Mouse (Mus musculus): ENCODE measurements around the gene Kdm6b. TPM values are rescaled to one million over a fixed set of nuclear protein-coding genes. Genes with fewer than 3 reads are reported as not detected.
A peak's percentile ranks its signal among the peaks of the same experiment; 100 is the strongest.
"Not testable (repeated sequence)": the region's sequence is repeated elsewhere in the genome, so short reads cannot be mapped to it uniquely, and the experiment has no call there.

Gene Kdm6b
- polyA plus RNA-seq, 1 experiment from 2014 or later, result 56.6 TPM

GRCm38 (mm10) chr11:69394591-69395167, 18.8 kb downstream of the Kdm6b start:
- Histone ChIP-seq H3K4me3 (peak overlapping the region; percentile 76), H3K9ac (replicated peaks) (peak overlapping the region; percentile 67), H3K36me3 (peaks cover 11% of the 10 kb centered on the region), H3K27ac (replicated peaks) (peak overlapping the region; percentile 98), H3K4me2 (replicated peaks) (peak overlapping the region; percentile 65), H3K4me1 (peaks cover 30% of the 10 kb centered on the region)
- H3K9me3 ChIP-seq; H3K27me3 ChIP-seq; ATAC-seq (replicated peaks): not testable (repeated sequence)
- under 1% methylated on average over 31 of the region's 31 CpGs for WGBS

- H3K36me3 ChIP-seq, result peaks cover 4% of the 10 kb centered on the region; the same call in 1 of the 2 replicates
- H3K9me3 ChIP-seq, result no peaks in the 10 kb centered on the region
- WGBS, result 47% methylated on average over 10 of the region's 10 CpGs
- ATAC-seq (replicated peaks), result peak; percentile 30
- no peaks in the 10 kb centered on the region for H3K27me3 ChIP-seq
- no peak overlapping the region for H3K4me3 ChIP-seq
- no peak overlapping the region for H3K9ac ChIP-seq (replicated peaks)
- no peak overlapping the region for H3K4me2 ChIP-seq (replicated peaks)
- H3K4me1 ChIP-seq, result peaks cover 15% of the 10 kb centered on the region
- no peak overlapping the region for H3K27ac ChIP-seq (replicated peaks)
Observed at GRCm38 (mm10) chr11:69390400-69391034, 23.0 kb downstream of the Kdm6b start.

GRCm38 (mm10) chr11:69389531-69390399, 23.7 kb downstream of the Kdm6b start:
- Histone ChIP-seq H3K4me2 (replicated peaks) (no peak overlapping the region), H3K9me3 (no peaks in the 10 kb centered on the region), H3K4me1 (peaks cover 15% of the 10 kb centered on the region), H3K27ac (replicated peaks) (no peak overlapping the region), H3K36me3 (peaks cover 4% of the 10 kb centered on the region; the same call in 1 of the 2 replicates), H3K9ac (replicated peaks) (no peak overlapping the region), H3K27me3 (no peaks in the 10 kb centered on the region), H3K4me3 (no peak overlapping the region)
- no peak for ATAC-seq (replicated peaks)
- WGBS, result 57% methylated on average over 14 of the region's 14 CpGs

- Histone ChIP-seq H3K4me3 (no peak overlapping the region), H3K9ac (replicated peaks) (no peak overlapping the region), H3K9me3 (no peaks in the 10 kb centered on the region), H3K27ac (replicated peaks) (no peak overlapping the region), H3K27me3 (no peaks in the 10 kb centered on the region), H3K4me1 (peaks cover 9% of the 10 kb centered on the region), H3K36me3 (peaks cover 4% of the 10 kb centered on the region; the same call in 1 of the 2 replicates), H3K4me2 (replicated peaks) (no peak overlapping the region)
- ATAC-seq (replicated peaks), result no peak
- WGBS, result 96% methylated on average over 4 of the region's 4 CpGs
Observed at GRCm38 (mm10) chr11:69388680-69389079, 24.8 kb downstream of the Kdm6b start.

GRCm38 (mm10) chr11:69386758-69387157, 26.7 kb downstream of the Kdm6b start:
- H3K4me3 ChIP-seq, result no peak overlapping the region
- H3K4me1 ChIP-seq, result peaks cover 16% of the 10 kb centered on the region
- H3K9ac ChIP-seq (replicated peaks), result no peak overlapping the region
- WGBS, result 84% methylated on average over 7 of the region's 7 CpGs
- H3K27ac ChIP-seq (replicated peaks), result no peak overlapping the region
- H3K9me3 ChIP-seq, result no peaks in the 10 kb centered on the region
- no peak for ATAC-seq (replicated peaks)
- H3K36me3 ChIP-seq, result no peaks in the 10 kb centered on the region
- H3K27me3 ChIP-seq, result no peaks in the 10 kb centered on the region
- H3K4me2 ChIP-seq (replicated peaks), result no peak overlapping the region

- WGBS, result 84% methylated on average over 6 of the region's 6 CpGs
- Histone ChIP-seq H3K36me3 (no peaks in the 10 kb centered on the region), H3K9ac (replicated peaks) (no peak overlapping the region)
Observed at GRCm38 (mm10) chr11:69384979-69385378, 28.5 kb downstream of the Kdm6b start.

GRCm38 (mm10) chr11:69382478-69383105, 30.9 kb downstream of the Kdm6b start:
- H3K4me3 ChIP-seq, result no peak overlapping the region
- H3K36me3 ChIP-seq, result no peaks in the 10 kb centered on the region
- WGBS, result 63% methylated on average over 10 of the region's 10 CpGs
- H3K9ac ChIP-seq (replicated peaks), result no peak overlapping the region
- no peak overlapping the region for H3K4me2 ChIP-seq (replicated peaks)
- peak overlapping the region; percentile 6; the same call in 1 of the 2 replicates for H3K27ac ChIP-seq (replicated peaks)
- no peaks in the 10 kb centered on the region for H3K27me3 ChIP-seq
- peaks cover 6% of the 10 kb centered on the region; the same call in 1 of the 2 replicates for H3K4me1 ChIP-seq
- ATAC-seq (replicated peaks), result no peak
- no peaks in the 10 kb centered on the region for H3K9me3 ChIP-seq

More at GRCm38 (mm10) chr11:69384979-69385378, 28.5 kb downstream of the Kdm6b start:
- Histone ChIP-seq H3K27me3 (no peaks in the 10 kb centered on the region), H3K4me1 (peaks cover 12% of the 10 kb centered on the region), H3K4me2 (replicated peaks) (no peak overlapping the region), H3K9me3 (no peaks in the 10 kb centered on the region), H3K4me3 (no peak overlapping the region), H3K27ac (replicated peaks) (no peak overlapping the region)
- no peak for ATAC-seq (replicated peaks)

GRCm38 (mm10) chr11:69381356-69381755, 32.1 kb downstream of the Kdm6b start:
- peaks cover 6% of the 10 kb centered on the region; the same call in 1 of the 2 replicates for H3K4me1 ChIP-seq
- no peaks in the 10 kb centered on the region for H3K36me3 ChIP-seq
- WGBS, result 79% methylated on average over 6 of the region's 6 CpGs
- H3K9me3 ChIP-seq, result no peaks in the 10 kb centered on the region
- H3K4me2 ChIP-seq (replicated peaks), result no peak overlapping the region
- no peak for ATAC-seq (replicated peaks)
- H3K27me3 ChIP-seq, result no peaks in the 10 kb centered on the region
- H3K9ac ChIP-seq (replicated peaks), result no peak overlapping the region
- no peak overlapping the region for H3K4me3 ChIP-seq
- no peak overlapping the region for H3K27ac ChIP-seq (replicated peaks)

GRCm38 (mm10) chr11:69379600-69379999, 33.9 kb downstream of the Kdm6b start:
- WGBS, result 81% methylated on average over 3 of the region's 3 CpGs
- Histone ChIP-seq H3K9ac (replicated peaks) (no peak overlapping the region), H3K4me3 (no peak overlapping the region), H3K36me3 (no peaks in the 10 kb centered on the region), H3K27me3 (no peaks in the 10 kb centered on the region), H3K9me3 (no peaks in the 10 kb centered on the region), H3K4me1 (peaks cover 6% of the 10 kb centered on the region; the same call in 1 of the 2 replicates), H3K4me2 (replicated peaks) (no peak overlapping the region), H3K27ac (replicated peaks) (no peak overlapping the region)
- ATAC-seq (replicated peaks), result no peak

GRCm38 (mm10) chr11:69377766-69378165, 35.7 kb downstream of the Kdm6b start:
- Histone ChIP-seq H3K27ac (replicated peaks) (no peak overlapping the region), H3K4me2 (replicated peaks) (no peak overlapping the region), H3K4me1 (peaks cover 9% of the 10 kb centered on the region; the same call in 1 of the 2 replicates), H3K27me3 (no peaks in the 10 kb centered on the region), H3K4me3 (no peak overlapping the region), H3K9me3 (no peaks in the 10 kb centered on the region), H3K36me3 (no peaks in the 10 kb centered on the region), H3K9ac (replicated peaks) (no peak overlapping the region)
- 77% methylated on average over 3 of the region's 3 CpGs for WGBS
- no peak for ATAC-seq (replicated peaks)

- Histone ChIP-seq H3K27ac (replicated peaks) (no peak overlapping the region), H3K4me3 (no peak overlapping the region), H3K4me2 (replicated peaks) (no peak overlapping the region), H3K36me3 (no peaks in the 10 kb centered on the region), H3K27me3 (no peaks in the 10 kb centered on the region), H3K9ac (replicated peaks) (no peak overlapping the region), H3K4me1 (peaks cover 26% of the 10 kb centered on the region), H3K9me3 (no peaks in the 10 kb centered on the region)
- no peak for ATAC-seq (replicated peaks)
- 89% methylated on average over 4 of the region's 4 CpGs for WGBS
Observed at GRCm38 (mm10) chr11:69375646-69376045, 37.8 kb downstream of the Kdm6b start.
